Mouse (Mus musculus) hindbrain, postnatal 0 days (tissue): ENCODE measurements around the gene Slc9a1. TPM values are rescaled to one million over a fixed set of nuclear protein-coding genes. Genes with fewer than 3 reads are reported as not detected.

Experiments
- ATAC-seq: fragments of 200-750 bp; cut with Nextera tagmentation; 2 replicates; pipeline ENCODE4 v1.8.0; 2017; ENCODE audit warnings: mild to moderate bottlenecking, moderate TSS enrichment, moderate library complexity
- DNase-seq: peaks from one replicate; pipeline ENCODE4 v3.0.0-alpha.2; 2015; ENCODE audit warnings: low spot score
- H3K27ac ChIP-seq: fragments of 300-500 bp; sonication (generic); 2 replicates; pipeline ENCODE4 v1.5.1; 2014; ENCODE audit warnings: mild to moderate bottlenecking
- H3K27me3 ChIP-seq: fragments of 300-500 bp; sonication (generic); 2 replicates; pipeline ENCODE4 v1.6.1; 2014; ENCODE audit warnings: low read length, mixed read lengths; ENCODE audit not compliant: insufficient read depth
- H3K36me3 ChIP-seq: fragments of 300-500 bp; sonication (generic); 2 replicates; pipeline ENCODE4 v1.6.1; 2014; ENCODE audit warnings: low read length, mixed read lengths; ENCODE audit not compliant: insufficient read depth
- H3K4me1 ChIP-seq: fragments of 300-500 bp; sonication (generic); 2 replicates; pipeline ENCODE4 v1.6.1; 2014; ENCODE audit warnings: antibody characterized with exemption, low read length, mixed read lengths; ENCODE audit not compliant: insufficient read depth
- H3K4me2 ChIP-seq: fragments of 300-500 bp; sonication (generic); 2 replicates; pipeline ENCODE4 v1.6.1; 2014; ENCODE audit warnings: low read depth, mild to moderate bottlenecking, low read length, moderate library complexity, mixed read lengths
- H3K4me3 ChIP-seq: fragments of 300-500 bp; sonication (generic); 2 replicates; pipeline ENCODE4 v1.5.1; 2014; ENCODE audit warnings: low read length
- H3K9ac ChIP-seq: fragments of 300-500 bp; sonication (generic); replicated peaks from 2 replicates; pipeline ENCODE4 v1.6.1; 2014; ENCODE audit warnings: mild to moderate bottlenecking, low read length, moderate library complexity, mixed read lengths
- H3K9me3 ChIP-seq: fragments of 300-500 bp; sonication (generic); 2 replicates; pipeline ENCODE4 v1.6.1; 2016; ENCODE audit warnings: low read length, mixed read lengths
- CTCF ChIP-seq: IDR thresholded peaks from 2 replicates; pipeline ENCODE4 v1.5.1; 2016; ENCODE audit warnings: antibody characterized with exemption, control low read depth, low read depth
- WGBS: fragments of 180-500 bp; shearing (Covaris S2); extraction: QIAGEN DNeasy Blood & Tissue Kit; methylation state at CpG from one replicate; pipeline ENCODE4 v1.1.7; 2014; 5-methylcytosine and 5-hydroxymethylcytosine counted together
- polyA plus RNA-seq: library from polyadenylated mRNA; unstranded; fragments of >200 nt; fragmentation: Nextera tagmentation; extraction: Ambion mirVana; gene quantifications from 2 replicates; pipeline ENCODE4 v1.2.1, GENCODE M21; 2015
- total RNA-seq: library from RNA; depleted of rRNA; stranded (reverse); fragments of >200 nt; gene quantifications from 2 replicates; pipeline ENCODE4 v1.2.3, GENCODE M21; 2014

The Slc9a1 gene
- total and polyA plus RNA-seq, 2 experiments from 2014 or later = 10.1 to 21.2 TPM

GRCm38 (mm10) chr4:133445727-133446126 is 76.2 kb downstream of the Slc9a1 start:
- WGBS = 91% methylated on average over 5 of the region's 5 CpGs

GRCm38 (mm10) chr4:133447366-133447765 is 77.9 kb downstream of the Slc9a1 start:
- no peak overlapping the region for H3K27ac ChIP-seq
- H3K4me1 ChIP-seq = no peaks in the 10 kb centered on the region
- H3K4me3 ChIP-seq = no peak overlapping the region
- no peak for ATAC-seq
- H3K36me3 ChIP-seq = no peaks in the 10 kb centered on the region
- no peak overlapping the region for H3K4me2 ChIP-seq
- no peak for TF ChIP-seq CTCF
- H3K9me3 ChIP-seq = no peaks in the 10 kb centered on the region
- DNase-seq = no peak
- 50% methylated on average over 5 of the region's 5 CpGs for WGBS
- no peaks in the 10 kb centered on the region for H3K27me3 ChIP-seq
- H3K9ac ChIP-seq = no peak overlapping the region

More at GRCm38 (mm10) chr4:133445727-133446126, 76.2 kb downstream of the Slc9a1 start:
- no peaks in the 10 kb centered on the region for H3K27me3 ChIP-seq
- DNase-seq (no peak), ATAC-seq (no peak)
- no peak overlapping the region for H3K9ac ChIP-seq
- H3K9me3 ChIP-seq = no peaks in the 10 kb centered on the region
- H3K4me3 ChIP-seq = no peak overlapping the region
- no peaks in the 10 kb centered on the region for H3K36me3 ChIP-seq
- H3K4me1 ChIP-seq = peaks cover 6% of the 10 kb centered on the region; the same call in 1 of the 2 replicates
- no peak overlapping the region for H3K27ac ChIP-seq
- H3K4me2 ChIP-seq = no peak overlapping the region
- no peak for TF ChIP-seq CTCF

GRCm38 (mm10) chr4:133447967-133448366 is 78.5 kb downstream of the Slc9a1 start:
- Histone ChIP-seq H3K9ac (no peak overlapping the region), H3K27ac (no peak overlapping the region), H3K27me3 (no peaks in the 10 kb centered on the region), H3K4me2 (no peak overlapping the region), H3K4me1 (no peaks in the 10 kb centered on the region), H3K4me3 (no peak overlapping the region), H3K36me3 (no peaks in the 10 kb centered on the region), H3K9me3 (no peaks in the 10 kb centered on the region)
- DNase-seq (no peak), ATAC-seq (no peak)
- TF ChIP-seq CTCF = no peak
- 76% methylated on average over 11 of the region's 11 CpGs for WGBS

- ATAC-seq (no peak), DNase-seq (no peak)
- no peak overlapping the region for H3K27ac ChIP-seq
- H3K36me3 ChIP-seq = no peaks in the 10 kb centered on the region
- H3K9me3 ChIP-seq = no peaks in the 10 kb centered on the region
- H3K4me2 ChIP-seq = no peak overlapping the region
- no peaks in the 10 kb centered on the region for H3K27me3 ChIP-seq
- WGBS = 72% methylated on average over 8 of the region's 8 CpGs
- H3K4me1 ChIP-seq = no peaks in the 10 kb centered on the region
- no peak overlapping the region for H3K4me3 ChIP-seq
- no peak overlapping the region for H3K9ac ChIP-seq
- no peak for TF ChIP-seq CTCF
Observed at GRCm38 (mm10) chr4:133448708-133449388, 79.3 kb downstream of the Slc9a1 start.

- no peaks in the 10 kb centered on the region for H3K36me3 ChIP-seq
- 14% methylated on average over 13 of the region's 13 CpGs for WGBS
- ATAC-seq (no peak), DNase-seq (peak; percentile 68)
- no peak overlapping the region for H3K27ac ChIP-seq
- H3K4me3 ChIP-seq = no peak overlapping the region
- no peaks in the 10 kb centered on the region for H3K9me3 ChIP-seq
- no peaks in the 10 kb centered on the region for H3K27me3 ChIP-seq
- no peak overlapping the region for H3K9ac ChIP-seq
- H3K4me2 ChIP-seq = no peak overlapping the region
- TF ChIP-seq CTCF = peak; percentile 96
- H3K4me1 ChIP-seq = no peaks in the 10 kb centered on the region
Observed at GRCm38 (mm10) chr4:133449726-133450125, 80.2 kb downstream of the Slc9a1 start.

GRCm38 (mm10) chr4:133451536-133451935 is 82.0 kb downstream of the Slc9a1 start:
- TF ChIP-seq CTCF = peak; percentile 97
- DNase-seq (peak; percentile 87), ATAC-seq (no peak)
- Histone ChIP-seq H3K27ac (no peak overlapping the region), H3K9ac (no peak overlapping the region), H3K4me3 (no peak overlapping the region), H3K4me1 (no peaks in the 10 kb centered on the region), H3K9me3 (no peaks in the 10 kb centered on the region), H3K27me3 (no peaks in the 10 kb centered on the region), H3K36me3 (no peaks in the 10 kb centered on the region), H3K4me2 (no peak overlapping the region)
- WGBS = 8% methylated on average over 10 of the region's 10 CpGs

- no peaks in the 10 kb centered on the region for H3K9me3 ChIP-seq
- ATAC-seq (no peak), DNase-seq (no peak)
- H3K4me3 ChIP-seq = no peak overlapping the region
- no peak overlapping the region for H3K9ac ChIP-seq
- H3K4me2 ChIP-seq = no peak overlapping the region
- H3K4me1 ChIP-seq = no peaks in the 10 kb centered on the region
- no peaks in the 10 kb centered on the region for H3K36me3 ChIP-seq
- H3K27ac ChIP-seq = no peak overlapping the region
- no peaks in the 10 kb centered on the region for H3K27me3 ChIP-seq
- 78% methylated on average over 7 of the region's 7 CpGs for WGBS
- no peak for TF ChIP-seq CTCF
Observed at GRCm38 (mm10) chr4:133452433-133452832, 82.9 kb downstream of the Slc9a1 start.
